Mouse (Mus musculus): Measurements from ENCODE around the gene Dnaic2.

GRCm38 (mm10) chr11:114711393-114711792, 15.8 kb upstream of the Dnaic2 start:
- no peak for TF ChIP-seq CTCF (IDR thresholded peaks at IDR 0.05; ENCODE audit: low read depth)
- no peak for TF ChIP-seq EP300 (IDR thresholded peaks at IDR 0.05; ENCODE audit: low read depth)

All from liver, embryonic 14.5 days (tissue).